Mouse (Mus musculus): Measurements from ENCODE around the gene Il9. TPM values are rescaled to one million over a fixed set of nuclear protein-coding genes. Genes with fewer than 3 reads are reported as not detected.

Gene Il9
- total RNA-seq, 2 experiments from 2014 or later = not detected

DNA sequence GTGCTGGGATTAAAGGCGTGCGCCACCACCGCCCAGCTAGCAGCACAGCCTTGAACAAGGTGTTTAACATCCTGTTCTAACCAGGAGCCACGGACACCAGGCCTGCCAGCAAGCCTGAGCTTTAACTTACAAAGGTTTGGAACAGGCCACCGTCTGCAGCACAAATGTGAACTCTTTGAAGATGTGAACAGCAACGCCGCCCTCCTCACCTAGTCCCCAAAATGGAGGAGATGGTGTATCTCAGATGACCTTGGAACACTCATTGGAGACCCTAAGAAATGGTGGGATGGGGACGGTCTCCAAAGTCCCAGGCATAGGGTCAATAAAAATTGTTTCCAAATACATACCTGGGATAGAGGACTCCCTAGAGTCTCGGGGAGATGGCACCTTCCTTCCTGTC lies 9.4 kb downstream of the Il9 start:
- intact Hi-C loops (cut with DNase I) = loop anchor here (10.0 kb wide), 1 partner anchor 792 kb away; no protein-coding TSS in a partner anchor
- no peak for DNase-seq

- intact Hi-C loops (cut with DNase I) = loop anchor here (10.0 kb wide), 1 partner anchor 793 kb away; no protein-coding TSS in a partner anchor
- DNase-seq = peak; percentile 30 to 38
These were observed 10.1 kb downstream of the Il9 start for GRCm38 (mm10) chr13:56471951-56472350.

GRCm38 (mm10) chr13:56471211-56471610 lies 10.8 kb downstream of the Il9 start:
- DNase-seq = no peak
- intact Hi-C loops (cut with DNase I) = loop anchor here (10.0 kb wide), 1 partner anchor 794 kb away; no protein-coding TSS in a partner anchor

DNA sequence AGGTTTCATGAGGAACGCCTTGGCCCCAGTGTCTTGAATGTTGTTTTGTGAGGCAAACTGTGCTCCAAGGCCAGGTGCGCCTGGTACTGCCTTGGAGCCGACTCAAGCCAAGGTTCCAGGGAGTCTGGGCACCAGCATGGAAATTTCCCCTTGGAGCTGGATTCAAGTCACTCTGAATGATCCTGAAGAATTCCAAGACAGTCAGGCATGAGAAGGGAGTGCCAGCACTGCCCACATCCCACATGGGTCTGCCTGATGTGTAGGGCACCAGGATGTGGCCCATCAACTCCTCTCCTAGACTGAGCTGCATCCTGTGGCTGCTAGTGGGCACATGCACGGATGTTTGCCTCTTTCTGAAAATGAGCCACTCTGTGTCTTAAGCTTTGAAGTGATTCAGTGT lies 13.5 kb downstream of the Il9 start:
- DNase-seq = no peak
- intact Hi-C loops (cut with DNase I) = no loop called here

- intact Hi-C loops (cut with DNase I) = no loop called here
- DNase-seq = no peak
These were observed 14.3 kb downstream of the Il9 start for GRCm38 (mm10) chr13:56467786-56468185.

- intact Hi-C loops (cut with DNase I) = no loop called here
- DNase-seq = no peak
These were observed 18.3 kb downstream of the Il9 start for GRCm38 (mm10) chr13:56463750-56464149.

- intact Hi-C loops (cut with DNase I) = no loop called here
- DNase-seq = no peak
These were observed 18.8 kb downstream of the Il9 start for GRCm38 (mm10) chr13:56463261-56463660.

DNA sequence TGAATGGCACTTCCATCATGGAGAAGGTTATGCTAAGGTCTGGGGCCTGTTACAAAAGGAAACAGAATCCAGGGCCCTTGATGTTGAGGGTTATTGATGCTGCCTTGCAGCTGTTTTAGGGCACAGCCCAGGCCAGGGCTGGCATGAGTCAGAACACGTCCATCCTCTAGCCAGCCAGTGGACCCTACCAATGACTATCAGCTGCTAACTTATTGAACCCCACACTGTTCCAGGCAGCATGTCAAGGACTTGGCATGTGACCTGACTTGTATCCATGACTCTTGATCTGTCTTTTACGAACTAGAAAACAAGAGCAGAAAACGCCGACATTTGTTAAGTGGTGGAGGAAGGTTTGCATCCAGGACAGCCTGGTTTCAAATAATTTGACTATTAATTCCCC lies 19.3 kb downstream of the Il9 start:
- no peak for DNase-seq
- intact Hi-C loops (cut with DNase I) = no loop called here

DNA sequence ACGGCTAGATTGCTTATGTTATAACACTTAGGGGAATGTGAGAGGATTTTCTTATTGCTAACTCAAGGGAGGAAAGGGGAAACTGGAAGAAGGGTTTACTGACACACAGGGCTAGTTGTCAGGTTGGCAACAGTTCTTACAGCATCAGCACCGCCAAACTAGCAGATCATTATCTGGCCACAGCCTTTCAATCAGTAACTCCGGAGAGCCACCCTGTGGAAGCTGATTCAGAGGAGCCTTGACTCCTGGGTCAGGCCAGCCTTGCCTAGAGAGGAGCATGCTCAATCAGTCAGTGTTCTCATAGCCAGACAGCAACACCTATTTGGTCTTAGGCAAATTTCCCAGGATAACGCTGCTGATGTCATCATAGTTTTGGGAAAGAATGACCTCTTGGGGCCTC lies 20.6 kb downstream of the Il9 start:
- intact Hi-C loops (cut with DNase I) = no loop called here
- no peak for DNase-seq

DNA sequence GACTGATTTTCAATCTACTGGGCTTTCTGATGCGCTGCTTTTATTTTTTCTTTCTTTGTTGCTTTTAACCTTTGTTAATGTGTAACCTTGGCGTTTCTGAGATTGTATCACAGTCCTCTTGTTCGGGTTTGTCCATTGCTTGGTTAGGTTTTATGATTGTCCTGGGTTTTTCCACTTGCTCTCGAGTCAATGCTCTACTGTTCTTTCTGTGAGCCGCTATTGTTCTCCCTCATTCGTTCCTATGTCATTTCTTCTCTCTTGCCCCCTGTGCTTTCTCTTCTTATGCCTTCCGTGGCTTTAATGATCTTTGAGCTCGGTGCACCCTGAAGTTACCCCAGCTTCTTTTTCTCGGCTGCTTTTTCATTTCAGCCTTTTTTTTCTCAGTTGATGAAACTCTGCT lies 24.0 kb downstream of the Il9 start:
- DNase-seq = no peak
- intact Hi-C loops (cut with DNase I) = no loop called here

GRCm38 (mm10) chr13:56450035-56450434 lies 32.0 kb downstream of the Il9 start:
- no peak for DNase-seq
- intact Hi-C loops (cut with DNase I) = no loop called here

DNA sequence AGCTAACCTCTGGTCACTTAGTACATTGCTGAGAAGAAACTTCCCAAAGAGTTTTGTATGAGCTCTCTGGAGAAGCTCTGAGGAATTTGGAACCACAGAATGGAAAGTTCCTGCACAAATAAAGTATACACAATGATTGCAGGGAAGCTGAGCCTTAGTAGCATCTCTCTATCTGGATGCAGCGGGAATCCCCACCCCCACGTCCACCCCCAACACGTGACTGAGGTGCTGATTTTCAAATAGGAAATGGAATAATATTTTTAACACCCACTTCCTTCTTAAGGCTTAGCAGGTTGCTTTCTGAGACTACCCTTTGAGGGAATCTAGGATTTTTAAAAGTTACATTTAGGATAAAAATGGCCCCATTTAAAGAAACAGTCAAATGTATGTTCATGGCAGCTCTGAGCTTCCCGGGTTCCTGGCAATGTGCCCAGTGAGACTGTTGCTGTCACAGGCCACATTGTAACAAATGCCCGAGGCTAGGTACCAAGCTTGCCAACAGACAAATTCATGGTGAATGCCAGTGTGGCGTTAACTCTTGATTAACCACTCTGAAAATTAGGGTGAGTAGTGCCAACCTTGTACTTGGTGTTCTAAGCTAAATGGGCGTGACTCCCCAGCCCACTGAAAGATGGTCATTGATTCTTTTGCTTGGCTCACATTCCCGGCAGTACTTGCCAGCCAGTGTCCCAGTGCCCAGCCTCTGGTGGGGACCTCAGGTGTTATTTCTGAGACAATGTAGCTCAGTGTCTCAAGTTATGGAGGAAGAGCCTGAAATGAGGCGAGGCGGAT lies 32.6 kb downstream of the Il9 start:
- no peak for DNase-seq
- intact Hi-C loops (cut with DNase I) = no loop called here

- intact Hi-C loops (cut with DNase I) = no loop called here
- DNase-seq = no peak
These were observed 37.0 kb downstream of the Il9 start for GRCm38 (mm10) chr13:56444996-56445395.

- DNase-seq = no peak
- intact Hi-C loops (cut with DNase I) = no loop called here
These were observed 37.9 kb downstream of the Il9 start for GRCm38 (mm10) chr13:56444112-56444511.

- DNase-seq = no peak
- intact Hi-C loops (cut with DNase I) = no loop called here
These were observed 38.6 kb downstream of the Il9 start for GRCm38 (mm10) chr13:56443411-56443810.

DNA sequence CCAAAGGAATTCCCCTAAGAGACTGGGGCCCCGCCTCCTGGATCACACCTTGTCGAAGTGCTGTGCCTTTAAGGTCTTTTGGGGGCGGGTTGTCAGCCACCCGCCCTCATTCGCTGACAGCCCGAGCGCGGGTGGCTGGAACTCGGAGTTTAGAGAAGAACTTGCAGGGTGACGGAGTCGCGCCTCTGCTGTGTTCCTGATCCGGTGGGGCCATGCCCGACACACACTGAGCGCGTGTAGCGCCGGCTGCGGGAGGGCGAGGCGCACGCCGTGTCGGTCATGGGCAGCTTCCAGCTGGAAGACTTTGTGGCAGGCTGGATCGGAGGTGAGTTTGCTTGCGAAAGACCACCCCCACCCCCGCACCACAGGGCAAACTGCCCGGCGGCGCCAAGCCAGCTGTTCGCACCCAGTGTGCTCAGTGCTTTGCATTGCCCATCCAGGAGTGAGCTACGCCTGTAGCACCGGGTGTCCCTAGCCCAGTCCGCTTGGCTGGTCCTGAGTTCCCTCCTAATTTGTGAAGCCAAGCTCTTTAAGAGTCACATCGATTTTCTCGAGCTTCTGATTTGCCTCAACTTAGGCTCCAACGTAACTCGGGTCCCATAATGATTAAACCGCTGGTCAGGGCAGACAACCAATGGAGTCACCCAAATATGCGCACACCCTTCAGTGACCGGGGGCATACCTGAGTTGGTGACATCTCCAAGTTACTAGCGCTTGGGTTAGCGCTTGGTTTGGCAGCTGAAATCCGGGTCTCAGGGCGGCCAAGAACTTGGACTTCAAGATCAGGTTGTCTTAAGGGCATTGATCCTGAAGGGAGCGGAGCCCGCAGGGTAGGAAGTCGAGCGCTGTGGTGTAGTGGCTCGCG lies 43.6 kb downstream of the Il9 start, which contains the start of gene Slc25a48:
TSS of gene Slc25a48 (plus strand) at position 145 of the 865 bp plus-strand sequence.
- intact Hi-C loops (cut with DNase I) = no loop called here
- peak in 1 of 2 experiments; percentile 30 for DNase-seq

- intact Hi-C loops (cut with DNase I) = no loop called here
- DNase-seq = no peak
These were observed 46.3 kb downstream of the Il9 start for GRCm38 (mm10) chr13:56435615-56436287.

DNA sequence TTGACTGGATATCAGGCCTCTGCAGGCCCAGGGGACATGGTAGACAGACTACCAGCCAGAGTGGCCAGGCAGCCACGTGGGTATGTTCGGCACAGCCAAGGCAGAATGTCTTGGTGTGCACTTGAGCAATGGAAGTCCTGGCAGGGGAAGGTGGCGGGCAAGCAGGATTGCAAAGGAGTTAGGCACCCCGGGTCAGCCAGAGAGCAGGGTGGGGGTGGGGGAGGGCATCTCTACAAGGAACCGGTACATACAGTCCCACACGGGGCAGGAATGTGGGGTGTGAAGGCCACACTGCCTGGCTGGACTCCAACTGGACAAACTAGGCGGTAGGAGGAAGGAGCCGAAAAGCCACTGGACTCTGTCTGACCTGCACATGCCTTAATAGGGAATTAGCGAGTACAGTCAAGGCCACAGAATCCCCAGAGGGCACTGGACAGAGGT lies 47.7 kb downstream of the Il9 start:
- intact Hi-C loops (cut with DNase I) = no loop called here
- no peak for DNase-seq

DNA sequence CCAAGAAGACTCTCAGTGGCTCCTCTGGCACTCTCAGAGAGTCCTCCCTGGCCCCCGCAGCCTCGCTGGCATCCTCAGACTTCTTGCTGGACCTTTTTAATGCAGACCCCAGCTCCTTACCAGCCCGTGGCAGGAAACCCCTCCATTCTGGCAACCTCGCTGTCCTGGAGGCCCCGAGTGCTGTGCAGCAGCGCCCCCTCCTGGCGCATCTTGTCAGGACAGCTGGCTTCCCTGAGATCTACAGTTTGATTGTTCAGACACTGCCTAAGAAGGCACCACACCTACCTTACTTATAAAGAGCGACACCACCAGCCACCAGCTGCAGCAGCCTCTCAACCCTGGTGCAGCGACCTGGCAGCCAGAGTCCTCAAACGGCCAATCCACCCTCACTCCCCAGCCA lies 48.6 kb downstream of the Il9 start:
- peak in 1 of 2 experiments; percentile 34 for DNase-seq
- intact Hi-C loops (cut with DNase I) = no loop called here

- no peak for DNase-seq
- intact Hi-C loops (cut with DNase I) = no loop called here
These were observed 49.5 kb downstream of the Il9 start for GRCm38 (mm10) chr13:56432496-56432895.

All from gastrocnemius, postnatal 36 days (tissue).